Mouse (Mus musculus): ENCODE results near the gene Smu1. TPM values are rescaled to one million over a fixed set of nuclear protein-coding genes. Genes with fewer than 3 reads are reported as not detected.

Smu1 gene
- total RNA-seq, 2 experiments from 2014 or later, result 51.4 to 55.3 TPM

GRCm38 (mm10) chr4:40757157-40757779 lies 455 bp downstream of the Smu1 start:
- no peak for DNase-seq

GRCm38 (mm10) chr4:40735351-40735750 lies 22.4 kb downstream of the Smu1 start:
- no peak for DNase-seq

- DNase-seq, result no peak
Observed at GRCm38 (mm10) chr4:40731262-40731661, 26.5 kb downstream of the Smu1 start.

- no peak for DNase-seq
Observed at GRCm38 (mm10) chr4:40727247-40727646, 30.5 kb downstream of the Smu1 start.

- DNase-seq, result no peak
Observed at GRCm38 (mm10) chr4:40725554-40725953, 32.2 kb downstream of the Smu1 start.

- DNase-seq, result no peak
Observed at GRCm38 (mm10) chr4:40725141-40725540, 32.6 kb downstream of the Smu1 start.

GRCm38 (mm10) chr4:40722687-40723460 lies 34.8 kb downstream of the Smu1 start:
- DNase-seq, result peak in 1 of 2 experiments; percentile 85

- peak; percentile 95 to 96 for DNase-seq
Observed at GRCm38 (mm10) chr4:40722011-40722666, 35.6 kb downstream of the Smu1 start, which contains the start of gene Dnaja1. TSS of gene Dnaja1 (plus strand) at chr4:40722150.

GRCm38 (mm10) chr4:40720910-40721309 lies 36.8 kb downstream of the Smu1 start:
- no peak for DNase-seq

GRCm38 (mm10) chr4:40717141-40717540 lies 40.6 kb downstream of the Smu1 start:
- no peak for DNase-seq

GRCm38 (mm10) chr4:40703710-40704275 lies 53.9 kb downstream of the Smu1 start:
- DNase-seq, result no peak

- DNase-seq, result peak; percentile 96
Observed at GRCm38 (mm10) chr4:40702797-40703709, 54.7 kb downstream of the Smu1 start, which contains the start of gene Aptx. TSS of gene Aptx (minus strand) at chr4:40703194.

GRCm38 (mm10) chr4:40701796-40702195 lies 55.9 kb downstream of the Smu1 start:
- DNase-seq, result no peak

GRCm38 (mm10) chr4:40700216-40700615 lies 57.5 kb downstream of the Smu1 start:
- DNase-seq, result no peak

- no peak for DNase-seq
Observed at GRCm38 (mm10) chr4:40697059-40697458, 60.7 kb downstream of the Smu1 start.

GRCm38 (mm10) chr4:40691100-40691499 lies 66.6 kb downstream of the Smu1 start:
- no peak for DNase-seq

Small RNA genes lying within 50 kb of the gene (microRNA-seq; reads per million reads assigned to microRNA genes)
- 0 to 0.90 reads per million in 2 experiments for gene Mir207

Other genes starting within 250 kb of the Smu1 start
- gene Aptx, start 54.7 kb downstream of the Smu1 start, total RNA-seq (2021), result 10 to 100 TPM; 23.4 to 28.7 TPM
- 100 to 1,000 TPM; 368 to 372 TPM for gene Dnaja1, start 35.8 kb downstream of the Smu1 start, total RNA-seq (2021)
- gene B4galt1, start 96.1 kb upstream of the Smu1 start, total RNA-seq (2021), result 10 to 100 TPM in 1 of 2 experiments, 1 to 10 TPM in 1; 6.9 to 10.8 TPM
- not detected for gene Spink4, start 162.1 kb upstream of the Smu1 start, total RNA-seq (2021)
- gene Bag1, start 190.4 kb upstream of the Smu1 start, total RNA-seq (2021), result 100 to 1,000 TPM; 148 to 156 TPM
- gene Chmp5, start 190.5 kb upstream of the Smu1 start, total RNA-seq (2021), result 10 to 100 TPM; 87.9 to 89.4 TPM
- 10 to 100 TPM; 66.1 to 76.4 TPM for gene Nfx1, start 213.0 kb upstream of the Smu1 start, total RNA-seq (2021)